Mouse (Mus musculus): ENCODE results near the gene Tpm1.

DNA sequence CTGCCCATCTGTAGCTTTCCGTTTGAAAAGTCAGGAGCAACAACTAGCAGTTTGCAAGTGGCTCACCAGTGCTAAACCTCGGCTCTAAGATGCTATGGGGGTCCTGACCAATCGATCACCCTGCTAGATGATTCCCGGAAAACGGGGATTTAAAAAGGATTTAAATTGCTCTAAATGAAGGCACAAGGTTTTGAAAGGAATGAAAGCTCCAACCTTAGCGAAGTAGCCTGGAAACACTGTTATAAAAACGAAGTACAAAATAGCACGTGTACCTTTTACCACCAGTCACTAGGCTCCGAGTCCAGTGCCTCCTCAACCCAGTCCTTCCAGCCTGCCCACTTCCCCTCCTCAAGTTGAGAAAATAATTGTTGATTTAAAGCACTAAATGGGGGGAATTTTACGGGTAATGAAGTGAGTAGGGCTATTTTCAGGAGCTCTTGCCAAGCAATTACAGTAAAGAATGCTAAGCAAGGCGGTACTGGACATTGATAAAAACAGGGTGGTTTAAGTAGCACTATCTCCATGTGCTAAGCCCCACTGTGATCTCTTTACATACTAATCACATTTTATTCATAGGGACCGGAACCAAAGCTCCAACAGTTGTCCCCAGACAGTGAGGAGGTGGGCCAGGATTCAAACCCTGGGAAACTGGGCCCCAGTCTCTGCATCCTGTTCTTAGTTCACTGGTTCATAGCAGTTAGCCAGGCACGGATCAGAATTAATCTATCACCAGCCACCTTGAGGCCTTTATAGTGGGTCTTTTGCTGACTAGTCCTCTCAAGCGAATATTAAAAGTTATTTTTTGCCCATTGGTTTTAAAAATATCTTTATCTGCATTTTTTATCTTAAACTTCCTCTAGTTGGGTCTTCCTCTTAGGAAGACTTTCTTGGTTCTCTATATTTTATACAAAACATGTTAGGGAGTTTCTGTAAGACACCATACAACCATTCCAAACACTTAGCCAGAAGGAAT lies 7.1 kb downstream of the Tpm1 start:
- TF ChIP-seq POLR2A (IDR thresholded peaks at IDR 0.05; ENCODE audit: insufficient read depth, low read length) (no peak), CTCF (IDR thresholded peaks at IDR 0.05; ENCODE audit: low read depth, low read length) (no peak)

All from ES-Bruce4 (cell line).